Mouse (Mus musculus) granulocyte monocyte progenitor cell, adult 5-6 weeks (primary cell): Measurements from ENCODE around the gene Fam24b. TPM values are rescaled to one million over a fixed set of nuclear protein-coding genes. Genes with fewer than 3 reads are reported as not detected.

Source experiments
- total RNA-seq, 2 experiments: library from RNA; stranded (forward) in 1 of 2; stranded (reverse) in 1 of 2; fragments of 200-712, 200-1000 nt in 1 of 2; fragments of >200 nt in 1 of 2; fragmentation: Nextera tagmentation in 1 of 2; gene quantifications; 2 replicates each; pipeline ENCODE4 v1.2.3; 2014 to 2017

The Fam24b gene
- total RNA-seq, 2 experiments from 2014 or later, result not detected

Other genes starting within 250 kb of the Fam24b start
- gene 4933402N03Rik, start 183.2 kb downstream of the Fam24b start, total RNA-seq (2014; fragmentation: Nextera tagmentation), result not detected in 2 replicates
- gene 4933402N03Rik, start 183.2 kb downstream of the Fam24b start, total RNA-seq (2017), result not detected in 2 replicates
- gene 5430419D17Rik, start 155.1 kb downstream of the Fam24b start, total RNA-seq (2014; fragmentation: Nextera tagmentation), result not detected in 2 replicates
- gene 5430419D17Rik, start 155.1 kb downstream of the Fam24b start, total RNA-seq (2017), result not detected in 2 replicates
- not detected in 2 replicates for gene Cuzd1, start 7.2 kb downstream of the Fam24b start, total RNA-seq (2014; fragmentation: Nextera tagmentation)
- not detected in 2 replicates for gene Cuzd1, start 7.2 kb downstream of the Fam24b start, total RNA-seq (2017)
- gene Fam24a, start 4.3 kb upstream of the Fam24b start, total RNA-seq (2014; fragmentation: Nextera tagmentation), result not detected in 2 replicates
- gene Fam24a, start 4.3 kb upstream of the Fam24b start, total RNA-seq (2017), result not detected in 2 replicates
- gene 2310057M21Rik, start 33.2 kb upstream of the Fam24b start, total RNA-seq (2014; fragmentation: Nextera tagmentation), result 8.5 and 9.2 TPM in 2 replicates
- 4.4 and 6.2 TPM in 2 replicates for gene 2310057M21Rik, start 33.2 kb upstream of the Fam24b start, total RNA-seq (2017)
- gene Pstk, start 41.6 kb upstream of the Fam24b start, total RNA-seq (2014; fragmentation: Nextera tagmentation), result 13.4 and 20.3 TPM in 2 replicates
- gene Pstk, start 41.6 kb upstream of the Fam24b start, total RNA-seq (2017), result 23.1 and 25.4 TPM in 2 replicates
- 17.9 and 23.4 TPM in 2 replicates for gene Ikzf5, start 81.0 kb upstream of the Fam24b start, total RNA-seq (2014; fragmentation: Nextera tagmentation)
- 24.5 and 33.0 TPM in 2 replicates for gene Ikzf5, start 81.0 kb upstream of the Fam24b start, total RNA-seq (2017)
- 18.3 and 35.0 TPM in 2 replicates for gene Acadsb, start 81.1 kb upstream of the Fam24b start, total RNA-seq (2014; fragmentation: Nextera tagmentation)
- gene Acadsb, start 81.1 kb upstream of the Fam24b start, total RNA-seq (2017), result 62.5 and 69.5 TPM in 2 replicates
- not detected in 2 replicates for gene Hmx3, start 213.4 kb upstream of the Fam24b start, total RNA-seq (2014; fragmentation: Nextera tagmentation)
- not detected in 2 replicates for gene Hmx3, start 213.4 kb upstream of the Fam24b start, total RNA-seq (2017)
- not detected in 2 replicates for gene Hmx2, start 219.3 kb upstream of the Fam24b start, total RNA-seq (2014; fragmentation: Nextera tagmentation)
- not detected in 2 replicates for gene Hmx2, start 219.3 kb upstream of the Fam24b start, total RNA-seq (2017)
- 67.7 and 85.7 TPM in 2 replicates for gene Bub3, start 230.7 kb upstream of the Fam24b start, total RNA-seq (2014; fragmentation: Nextera tagmentation)
- 94.4 and 106 TPM in 2 replicates for gene Bub3, start 230.7 kb upstream of the Fam24b start, total RNA-seq (2017)